Mouse (Mus musculus) natural killer cell, adult 2 months (primary cell): Measurements from ENCODE around the gene Alox12b.
A peak's percentile ranks its signal among the peaks of the same experiment; 100 is the strongest.

ENCODE experiments used
- DNase-seq, 2 experiments: peaks; one replicate each; pipeline ENCODE4 v3.0.0; 2022; ENCODE audit warnings: low spot score in 2 of 2

Gene Alox12b

GRCm38 (mm10) chr11:69123056-69123692 lies 33.6 kb upstream of the Alox12b start:
- peak; percentile 89 to 90 for DNase-seq

GRCm38 (mm10) chr11:69123693-69124497 lies 32.9 kb upstream of the Alox12b start:
- DNase-seq, result peak; percentile 73 to 82

- peak; percentile 71 to 77 for DNase-seq
Measured at GRCm38 (mm10) chr11:69124498-69124847, 32.3 kb upstream of the Alox12b start.

GRCm38 (mm10) chr11:69125041-69125851 lies 31.5 kb upstream of the Alox12b start:
- peak; percentile 84 to 88 for DNase-seq

- DNase-seq, result no peak
Measured at GRCm38 (mm10) chr11:69125852-69125918, 31.1 kb upstream of the Alox12b start, which contains the start of gene Aloxe3. TSS of gene Aloxe3 (plus strand) at chr11:69125896.

GRCm38 (mm10) chr11:69125919-69126705 lies 30.7 kb upstream of the Alox12b start:
- no peak for DNase-seq

GRCm38 (mm10) chr11:69126706-69127095 lies 30.1 kb upstream of the Alox12b start:
- DNase-seq, result no peak

GRCm38 (mm10) chr11:69128426-69129122 lies 28.2 kb upstream of the Alox12b start:
- no peak for DNase-seq

- no peak for DNase-seq
Measured at GRCm38 (mm10) chr11:69133566-69133922, 23.2 kb upstream of the Alox12b start.

GRCm38 (mm10) chr11:69133923-69134621 lies 22.7 kb upstream of the Alox12b start:
- peak in 1 of 2 experiments; percentile 38 for DNase-seq

GRCm38 (mm10) chr11:69134622-69134968 lies 22.2 kb upstream of the Alox12b start:
- no peak for DNase-seq

GRCm38 (mm10) chr11:69135361-69135760 lies 21.4 kb upstream of the Alox12b start:
- DNase-seq, result no peak

- no peak for DNase-seq
Measured at GRCm38 (mm10) chr11:69147546-69147945, 9.2 kb upstream of the Alox12b start.

GRCm38 (mm10) chr11:69148451-69148960 lies 8.3 kb upstream of the Alox12b start:
- no peak for DNase-seq

GRCm38 (mm10) chr11:69149728-69150127 lies 7.1 kb upstream of the Alox12b start:
- DNase-seq, result no peak

GRCm38 (mm10) chr11:69150444-69150843 lies 6.3 kb upstream of the Alox12b start:
- peak in 1 of 2 experiments; percentile 70 for DNase-seq

GRCm38 (mm10) chr11:69151004-69151403 lies 5.8 kb upstream of the Alox12b start:
- no peak for DNase-seq

- no peak for DNase-seq
Measured at GRCm38 (mm10) chr11:69153831-69154230, 3.0 kb upstream of the Alox12b start.

GRCm38 (mm10) chr11:69155351-69155750 lies 1.4 kb upstream of the Alox12b start:
- no peak for DNase-seq

GRCm38 (mm10) chr11:69169313-69169712 lies 12.5 kb downstream of the Alox12b start:
- DNase-seq, result no peak

GRCm38 (mm10) chr11:69171626-69172025 lies 14.8 kb downstream of the Alox12b start:
- DNase-seq, result peak in 1 of 2 experiments; percentile 30
